Mouse (Mus musculus): ENCODE measurements around the gene Hepacam.

- TF ChIP-seq TAL1 (IDR thresholded peaks at IDR 0.05; ENCODE audit: low read length), result no peak
- no peak for TF ChIP-seq GATA1 (IDR thresholded peaks at IDR 0.05; ENCODE audit: low read length)
Observed at GRCm38 (mm10) chr9:37432720-37433421, 65.7 kb downstream of the Hepacam start, which contains the start of gene Robo3.

Measured in erythroblast, embryonic 14.5 days (primary cell).